Mouse (Mus musculus) testis, postnatal 10 days (tissue): ENCODE measurements around the gene Fuz.

Experiments used
- DNase-seq: peaks from one replicate; pipeline ENCODE4 v3.0.0; 2021; ENCODE audit warnings: low spot score

Fuz gene

GRCm38 (mm10) chr7:44895593-44896434 lies at the start of gene Fuz:
TSS of gene Fuz (plus strand) at chr7:44896079.
- DNase-seq: peak; percentile 90

GRCm38 (mm10) chr7:44846804-44847203 lies 49.1 kb upstream of the Fuz start:
- DNase-seq: no peak

GRCm38 (mm10) chr7:44847772-44848171 lies 48.1 kb upstream of the Fuz start:
- DNase-seq: no peak

DNA sequence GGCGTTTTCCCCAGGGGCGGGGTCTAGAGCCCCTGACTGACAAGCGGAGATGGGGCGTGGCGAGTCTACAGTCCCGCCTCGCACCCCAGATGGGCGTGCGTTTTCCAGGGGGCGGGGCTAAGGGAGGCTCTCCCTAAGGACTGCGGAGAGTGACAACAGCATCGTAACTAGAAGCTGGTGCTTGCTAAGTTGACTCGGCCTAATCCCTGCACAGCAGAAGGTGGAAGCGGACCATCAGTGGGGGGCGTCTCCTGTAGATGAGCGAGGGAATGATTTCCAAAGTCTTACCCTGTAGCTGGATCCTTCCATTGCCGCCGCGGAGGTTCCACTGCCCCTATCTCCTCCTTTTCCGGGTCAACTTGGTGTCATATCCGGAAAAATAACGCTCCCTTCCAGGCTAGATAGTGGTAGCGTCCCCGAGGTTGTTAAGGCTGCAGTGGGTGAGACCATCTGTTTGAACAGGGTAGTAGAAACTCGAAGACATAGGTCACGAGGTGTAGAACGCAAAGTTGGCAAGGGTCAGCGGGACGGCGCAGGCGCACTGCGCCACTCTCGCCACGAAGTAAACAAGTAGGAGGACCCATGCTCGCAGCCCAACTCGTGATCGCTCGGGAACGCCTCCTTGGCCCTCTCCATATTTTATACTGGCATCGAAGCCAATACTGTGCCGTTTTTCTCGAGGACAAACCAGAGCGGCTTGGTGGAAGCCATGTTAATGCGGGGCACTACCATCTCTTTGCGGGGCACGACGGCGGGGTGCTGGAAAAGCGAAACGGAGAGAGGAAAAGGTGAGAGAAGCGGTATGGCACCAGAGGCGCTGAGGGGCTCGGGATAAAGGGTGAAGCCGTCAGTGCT lies 47.1 kb upstream of the Fuz start, which contains the start of the genes Akt1s1 and Tbc1d17:
TSS of gene Akt1s1 (plus strand) at position 431 of the 855 bp plus-strand sequence.
TSS of gene Tbc1d17 (minus strand) at position 519 of the 855 bp plus-strand sequence.
- DNase-seq: peak; percentile 98

GRCm38 (mm10) chr7:44849416-44850111 lies 46.3 kb upstream of the Fuz start:
- peak; percentile 89 for DNase-seq

GRCm38 (mm10) chr7:44850146-44850545 lies 45.7 kb upstream of the Fuz start:
- DNase-seq: peak; percentile 85

GRCm38 (mm10) chr7:44850789-44851624 lies 44.9 kb upstream of the Fuz start:
- DNase-seq: no peak

DNA sequence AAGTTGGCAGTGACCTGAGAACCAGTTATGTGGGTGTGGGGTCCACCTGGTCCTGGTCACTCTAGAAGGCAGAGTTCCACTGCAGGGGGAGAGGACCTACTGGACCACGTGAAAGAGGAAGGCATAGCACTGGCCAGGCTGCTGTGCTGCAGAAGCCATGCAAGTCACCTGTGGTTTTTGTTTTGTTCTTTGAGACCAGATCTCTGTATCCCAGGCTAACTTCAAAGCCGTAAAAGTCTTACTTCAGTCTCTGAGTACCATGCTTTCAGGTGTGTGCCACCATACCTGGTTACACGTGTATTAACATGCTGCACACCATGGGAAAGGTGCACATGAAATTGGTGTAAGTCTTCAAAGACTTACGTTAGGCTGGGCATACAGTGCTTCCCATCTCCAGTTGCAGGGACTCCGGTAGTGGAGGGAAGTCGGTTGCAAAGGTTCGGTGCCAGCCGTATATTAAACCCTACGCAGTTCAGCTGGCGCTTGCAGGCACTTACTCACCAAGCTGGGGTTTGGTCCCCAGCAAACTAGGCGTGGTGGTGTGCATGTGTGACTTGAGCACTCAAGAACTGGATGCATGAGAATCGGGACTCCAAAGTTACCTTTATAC lies 44.1 kb upstream of the Fuz start:
- no peak for DNase-seq

DNA sequence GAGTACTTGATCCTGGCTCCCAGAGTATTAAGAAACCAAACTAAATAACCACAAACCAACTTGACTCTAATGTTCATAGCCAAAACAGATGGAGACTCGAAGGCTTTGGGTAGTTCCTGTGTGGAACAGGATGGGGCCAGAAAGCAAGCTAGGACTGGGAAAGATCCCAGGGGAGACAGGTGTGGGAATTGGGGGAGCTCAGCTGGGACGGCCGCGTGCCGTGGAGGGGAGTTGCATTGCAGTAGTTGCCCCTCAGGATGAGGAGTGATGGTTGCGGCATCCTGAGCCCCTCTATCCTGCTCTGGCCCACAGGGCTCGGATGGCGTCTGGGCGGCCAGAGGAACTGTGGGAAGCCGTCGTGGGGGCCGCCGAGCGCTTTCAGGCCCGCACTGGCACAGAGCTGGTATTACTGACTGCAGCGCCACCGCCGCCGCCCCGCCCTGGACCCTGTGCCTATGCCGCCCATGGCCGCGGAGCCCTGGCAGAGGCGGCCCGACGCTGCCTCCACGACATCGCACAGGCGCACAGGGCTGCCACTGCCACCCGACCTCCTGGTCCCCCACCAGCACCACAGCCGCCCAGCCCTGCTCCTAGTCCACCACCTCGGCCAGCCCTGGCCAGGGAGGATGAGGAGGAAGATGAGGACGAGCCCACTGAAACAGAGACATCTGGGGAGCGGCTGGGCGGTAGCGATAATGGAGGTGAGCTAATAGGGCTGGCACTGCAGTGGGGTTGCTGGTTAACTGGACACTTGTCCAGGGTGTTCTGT lies 43.4 kb upstream of the Fuz start:
- no peak for DNase-seq

GRCm38 (mm10) chr7:44853065-44853464 lies 42.8 kb upstream of the Fuz start:
- no peak for DNase-seq

DNA sequence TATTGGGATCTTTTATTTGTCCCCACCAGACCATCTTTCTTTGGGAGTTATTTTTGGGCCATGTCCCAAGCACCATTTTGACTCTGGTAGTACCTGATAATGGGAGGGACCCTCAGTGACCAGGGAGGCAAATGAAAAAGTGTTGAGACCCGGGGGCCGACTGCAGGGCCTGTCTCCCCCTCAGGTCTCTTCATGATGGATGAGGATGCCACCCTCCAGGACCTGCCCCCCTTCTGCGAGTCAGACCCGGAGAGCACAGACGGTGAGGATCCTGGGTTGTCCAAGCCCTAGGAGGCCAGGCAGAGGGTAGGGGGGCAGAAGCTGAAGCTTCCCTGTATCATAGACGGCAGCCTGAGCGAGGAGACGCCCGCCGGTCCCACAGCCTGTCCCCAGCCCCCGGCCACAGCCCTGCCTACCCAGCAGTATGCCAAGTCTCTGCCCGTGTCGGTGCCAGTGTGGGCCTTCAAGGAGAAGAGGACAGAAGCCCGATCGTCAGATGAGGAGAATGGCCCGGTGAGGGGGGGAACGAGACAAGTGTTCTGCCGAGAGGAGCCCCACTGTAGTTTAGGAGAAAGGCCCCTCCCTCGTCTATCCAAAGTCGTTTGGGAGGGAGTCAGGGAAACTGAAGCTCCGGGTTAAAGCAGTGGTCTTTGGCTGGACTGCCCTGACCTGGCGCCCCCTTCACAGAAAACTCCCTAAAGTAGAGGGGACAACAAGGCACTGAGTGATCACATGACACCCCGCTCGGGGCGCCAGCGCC lies 42.1 kb upstream of the Fuz start:
- DNase-seq: no peak

DNA sequence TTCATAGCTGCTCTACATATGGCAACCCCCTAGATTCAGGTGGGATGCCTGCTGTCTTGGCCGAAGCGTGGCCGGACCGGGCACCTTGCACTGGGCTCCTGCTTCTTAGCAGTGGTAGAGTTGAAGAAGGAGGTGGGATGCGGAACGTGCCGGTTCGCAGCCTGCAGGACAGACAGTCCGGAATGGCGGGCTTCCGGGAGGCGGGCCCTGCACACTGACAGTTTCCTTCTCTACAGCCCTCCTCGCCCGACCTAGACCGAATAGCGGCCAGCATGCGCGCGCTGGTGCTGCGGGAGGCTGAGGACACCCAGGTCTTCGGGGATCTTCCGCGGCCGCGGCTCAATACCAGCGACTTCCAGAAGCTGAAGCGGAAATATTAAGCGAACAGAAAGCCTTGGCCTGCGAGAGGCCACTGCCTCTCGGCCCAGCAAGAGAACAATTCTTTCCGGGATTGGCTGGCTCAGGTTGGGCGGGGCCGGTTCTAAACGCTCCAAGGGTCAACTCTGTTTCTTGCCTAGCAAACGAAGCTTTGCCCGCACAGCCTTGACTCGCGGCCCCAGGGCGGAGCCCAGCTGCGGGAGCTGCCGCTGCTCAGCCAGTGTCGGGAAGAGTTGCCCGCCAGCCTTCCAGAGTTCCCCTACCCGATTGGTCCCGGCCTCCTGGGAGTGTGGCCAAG lies 41.4 kb upstream of the Fuz start:
- DNase-seq: peak; percentile 87

DNA sequence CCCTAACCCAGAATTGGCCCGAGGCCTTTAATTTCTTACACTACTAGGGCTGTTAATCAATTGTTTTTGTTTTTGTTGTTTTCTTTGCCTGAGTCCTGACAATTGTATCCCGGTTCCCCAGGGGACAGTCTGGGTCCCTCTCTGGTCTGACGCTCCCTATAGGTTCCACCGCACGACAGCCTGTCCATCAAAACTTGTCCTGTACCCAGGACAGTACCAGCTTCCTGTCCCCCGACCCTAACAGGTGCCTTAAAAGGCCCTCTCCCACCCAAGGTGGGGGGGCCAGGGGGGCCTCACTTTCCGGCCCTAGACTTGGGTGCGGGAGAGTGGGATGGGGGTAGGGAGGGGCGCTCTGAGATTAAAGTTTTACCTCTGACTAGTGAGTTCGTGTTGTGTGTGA lies 40.8 kb upstream of the Fuz start:
- DNase-seq: no peak

DNA sequence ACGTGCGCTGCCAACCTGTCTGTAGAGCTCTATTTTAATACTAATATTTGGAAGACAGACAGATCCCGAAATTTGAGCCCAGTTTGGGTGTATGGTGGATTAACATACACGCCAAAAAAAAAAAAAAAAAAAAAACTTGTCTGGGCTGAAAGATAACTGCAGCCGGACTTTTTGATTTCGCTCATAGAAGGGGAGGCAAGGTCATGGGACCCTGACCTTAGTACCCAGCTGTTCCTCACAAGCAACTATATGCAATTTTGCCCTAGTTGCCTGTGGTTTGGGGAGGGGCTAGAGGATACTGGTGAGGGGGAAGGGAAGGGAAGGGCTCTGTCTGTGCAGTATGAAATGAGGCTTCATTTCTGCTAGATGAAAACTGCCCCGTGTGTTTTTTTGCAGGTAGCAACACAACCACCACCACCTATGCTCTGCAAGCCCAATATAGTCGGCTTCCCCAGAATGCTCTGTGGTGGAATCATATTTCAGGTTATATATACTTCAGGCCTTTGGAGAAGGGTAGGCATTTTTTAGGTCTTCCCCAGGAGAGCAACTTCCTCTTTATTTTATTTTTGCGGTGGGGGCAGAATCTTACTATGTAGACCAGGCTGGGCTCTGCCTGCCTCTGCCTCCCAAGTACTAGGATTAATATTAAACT lies 39.5 kb upstream of the Fuz start:
- DNase-seq: no peak

DNA sequence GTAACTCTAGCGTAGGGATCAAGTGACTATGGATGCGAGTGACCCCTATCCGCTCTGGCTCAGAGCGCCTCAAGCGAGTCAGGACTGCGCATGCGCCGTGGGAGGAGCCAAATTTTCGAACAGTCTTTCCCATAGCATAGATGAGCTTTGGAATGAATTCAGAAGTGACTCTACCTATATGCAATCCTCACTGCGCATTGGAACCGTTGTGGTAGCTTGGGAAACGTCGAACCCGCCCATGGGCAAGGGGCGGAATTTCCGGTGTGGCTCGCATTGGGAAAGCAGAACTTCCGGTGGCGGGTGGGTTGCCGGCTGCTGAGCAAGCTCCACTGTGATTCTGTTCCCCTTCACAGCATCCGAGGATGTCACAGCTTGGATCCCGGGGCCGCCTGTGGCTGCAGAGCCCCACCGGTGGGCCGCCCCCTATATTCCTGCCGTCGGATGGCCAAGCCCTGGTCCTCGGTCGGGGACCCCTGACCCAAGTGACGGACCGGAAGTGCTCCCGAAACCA lies 38.8 kb upstream of the Fuz start, which contains the start of gene Pnkp:
TSS of gene Pnkp (plus strand) at position 98 of the 511 bp plus-strand sequence.
- peak; percentile 82 for DNase-seq

- no peak for DNase-seq
Measured at GRCm38 (mm10) chr7:44857905-44858304, 38.0 kb upstream of the Fuz start.

GRCm38 (mm10) chr7:44859896-44860295 lies 36.0 kb upstream of the Fuz start:
- DNase-seq: no peak
